Mouse (Mus musculus) c-Kit-negative CD71-positive TER-119-positive erythroid progenitor cells, embryonic 14.5 days (primary cell): Measurements from ENCODE around the gene Ncam1.

Source experiments
- DNase-seq: peaks from one replicate; pipeline ENCODE4 v3.0.0-alpha.2; 2013; ENCODE audit warnings: low read depth, low spot score

The Ncam1 gene

GRCm38 (mm10) chr9:49798806-49799205 lies at the start of gene Ncam1:
Ncam1 (minus strand) TSS chr9:49798925.
- no peak for DNase-seq

- DNase-seq: no peak
These were observed 35.3 kb upstream of the Ncam1 start for GRCm38 (mm10) chr9:49834013-49834412.

GRCm38 (mm10) chr9:49827671-49828070 lies 28.9 kb upstream of the Ncam1 start:
- DNase-seq: no peak

GRCm38 (mm10) chr9:49816115-49816650 lies 17.5 kb upstream of the Ncam1 start:
- no peak for DNase-seq

- no peak for DNase-seq
These were observed 15.7 kb upstream of the Ncam1 start for GRCm38 (mm10) chr9:49814442-49814841.

GRCm38 (mm10) chr9:49803222-49803621 lies 4.5 kb upstream of the Ncam1 start:
- DNase-seq: no peak

GRCm38 (mm10) chr9:49797821-49798571 lies 729 bp downstream of the Ncam1 start:
- DNase-seq: no peak

GRCm38 (mm10) chr9:49797508-49797820 lies 1.3 kb downstream of the Ncam1 start:
- no peak for DNase-seq

GRCm38 (mm10) chr9:49796618-49797507 lies 1.9 kb downstream of the Ncam1 start:
- DNase-seq: no peak

- no peak for DNase-seq
These were observed 2.8 kb downstream of the Ncam1 start for GRCm38 (mm10) chr9:49795881-49796280.

- no peak for DNase-seq
These were observed 4.7 kb downstream of the Ncam1 start for GRCm38 (mm10) chr9:49793987-49794550.

- no peak for DNase-seq
These were observed 5.5 kb downstream of the Ncam1 start for GRCm38 (mm10) chr9:49793241-49793640.

- DNase-seq: no peak
These were observed 6.1 kb downstream of the Ncam1 start for GRCm38 (mm10) chr9:49792646-49793045.

GRCm38 (mm10) chr9:49781016-49781772 lies 17.5 kb downstream of the Ncam1 start:
- DNase-seq: no peak

GRCm38 (mm10) chr9:49777015-49777637 lies 21.6 kb downstream of the Ncam1 start:
- DNase-seq: no peak

GRCm38 (mm10) chr9:49766634-49767033 lies 32.1 kb downstream of the Ncam1 start:
- DNase-seq: no peak

- no peak for DNase-seq
These were observed 38.2 kb downstream of the Ncam1 start for GRCm38 (mm10) chr9:49760571-49760970.

GRCm38 (mm10) chr9:49758436-49758835 lies 40.3 kb downstream of the Ncam1 start:
- no peak for DNase-seq

- DNase-seq: no peak
These were observed 40.7 kb downstream of the Ncam1 start for GRCm38 (mm10) chr9:49757986-49758385.

GRCm38 (mm10) chr9:49757582-49757981 lies 41.1 kb downstream of the Ncam1 start:
- no peak for DNase-seq

GRCm38 (mm10) chr9:49756725-49757124 lies 42.0 kb downstream of the Ncam1 start:
- DNase-seq: no peak
